Mouse (Mus musculus): ENCODE data around the gene Apol8.

DNA sequence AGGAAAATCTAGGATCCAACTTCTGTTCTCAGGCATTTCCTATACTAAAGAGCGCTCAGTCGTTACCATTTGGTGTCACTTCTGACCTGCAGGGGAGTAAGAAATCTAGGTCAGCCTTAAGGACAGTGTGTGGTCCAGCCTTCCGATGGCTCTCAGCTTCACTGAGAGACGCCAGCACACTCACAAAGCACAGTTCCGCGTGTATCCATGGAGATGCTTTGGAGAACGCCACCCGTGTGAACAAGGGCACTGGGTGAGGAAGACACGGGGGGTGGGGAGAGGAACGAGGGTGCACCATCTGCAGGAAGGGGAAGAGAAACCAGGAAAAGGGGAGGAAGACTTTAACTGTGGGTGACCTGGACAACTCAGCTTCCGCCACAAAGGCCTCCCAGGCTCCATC is 4.4 kb downstream of the Apol8 start:
- TF ChIP-seq CTCF (IDR thresholded peaks at IDR 0.05; ENCODE audit: control insufficient read depth, insufficient read depth, insufficient replicate concordance, low read depth, low read length): no peak
- no peak for TF ChIP-seq POLR2A (IDR thresholded peaks at IDR 0.05; ENCODE audit: control insufficient read depth, low read depth, low read length)

Measured in testis, adult 2 months (tissue).